Mouse (Mus musculus) embryonic facial prominence, embryonic 10.5 days (tissue): ENCODE results near the gene Nde1. TPM values are rescaled to one million over a fixed set of nuclear protein-coding genes. Genes with fewer than 3 reads are reported as not detected.
A peak's percentile ranks its signal among the peaks of the same experiment; 100 is the strongest.

Experiments
- microRNA counts: library from miRNA; unstranded; fragments of <30 nt; microRNA quantifications from one replicate; lab custom pipeline; 2017
- microRNA-seq: library from miRNA; unstranded; fragments of <30 nt; microRNA quantifications from one replicate; pipeline ENCODE4, GENCODE M21; 2017
- polyA plus RNA-seq: library from polyadenylated mRNA; unstranded; fragments of >200 nt; fragmentation: Nextera tagmentation; extraction: Ambion mirVana; gene quantifications from 2 replicates; pipeline ENCODE4 v1.2.1, GENCODE M21; 2016

Gene Nde1
- polyA plus RNA-seq, 1 experiment from 2014 or later = 182 TPM

MicroRNA genes within 50 kb of the gene (microRNA counts, 519-probe panel; counts per million panel counts)
- microRNA mmu-miR-484 (lab: Ali Mortazavi, UCI) = 3,791 counts per million, percentile 75 among the panel's probes with 10 or more counts

Small RNA genes lying within 50 kb of the gene (microRNA-seq; reads per million reads assigned to microRNA genes)
- gene Gm27671 = not detected
- 2,195 reads per million, percentile 82 among the genes with 10 or more reads in this experiment for gene Mir484

Other genes starting within 250 kb of the Nde1 start
- gene 2900011O08Rik, start 176.7 kb upstream of the Nde1 start, polyA plus RNA-seq = 7.0 and 7.2 TPM in 2 replicates
- 0.35 and 0.56 TPM in 2 replicates for gene Ifitm7, start 176.4 kb upstream of the Nde1 start, polyA plus RNA-seq
- 17.1 and 17.3 TPM in 2 replicates for gene Marf1, start 76 bp downstream of the Nde1 start, polyA plus RNA-seq
- 0.08 and 0.17 TPM in 2 replicates for gene Myh11, start 128.1 kb downstream of the Nde1 start, polyA plus RNA-seq
- 149 and 151 TPM in 2 replicates for gene Fopnl, start 154.1 kb downstream of the Nde1 start, polyA plus RNA-seq
- 11.5 and 12.1 TPM in 2 replicates for gene Abcc1, start 198.3 kb downstream of the Nde1 start, polyA plus RNA-seq